Mouse (Mus musculus) stomach, postnatal 0 days (tissue): ENCODE measurements around the gene Ehd4.

ENCODE experiments used
- CTCF ChIP-seq: IDR thresholded peaks from 2 replicates; pipeline ENCODE4 v1.5.1; 2016; ENCODE audit warnings: antibody characterized with exemption, low read depth, mild to moderate bottlenecking, moderate library complexity
- EP300 ChIP-seq: optimal IDR thresholded peaks from 2 replicates; pipeline ENCODE3; 2016; ENCODE audit warnings: antibody characterized with exemption

DNA sequence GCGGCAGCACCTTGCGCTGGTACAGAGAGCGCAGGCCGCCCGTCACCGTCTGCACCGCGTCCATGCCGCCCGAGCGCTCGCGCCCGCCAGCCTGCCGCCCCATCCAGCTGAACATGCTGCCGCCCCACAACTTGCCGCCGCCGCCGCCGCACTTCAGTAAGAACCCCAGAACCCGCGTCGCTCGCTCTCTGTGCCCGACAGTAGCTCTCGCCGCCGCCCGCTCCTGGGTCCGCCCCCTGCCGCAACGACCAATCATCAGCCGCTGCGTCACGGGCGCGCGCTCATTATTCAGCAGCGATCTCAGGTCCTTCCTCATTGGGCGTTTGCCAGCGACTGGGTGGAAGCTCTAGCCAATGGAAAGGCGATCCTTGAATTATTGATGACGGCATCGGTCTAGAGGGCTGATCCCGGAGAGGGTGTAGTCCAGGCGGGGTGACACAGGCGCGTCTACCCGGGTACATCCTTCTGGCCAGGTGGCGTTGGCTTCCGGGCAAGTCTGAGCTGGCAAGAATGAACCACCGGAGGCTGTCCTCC, at the start of gene Ehd4:
- no peak for TF ChIP-seq CTCF
- TF ChIP-seq EP300: no peak
